12 mouse cellular contexts compared by ENCODE assay signal in the genomic region with DNA sequence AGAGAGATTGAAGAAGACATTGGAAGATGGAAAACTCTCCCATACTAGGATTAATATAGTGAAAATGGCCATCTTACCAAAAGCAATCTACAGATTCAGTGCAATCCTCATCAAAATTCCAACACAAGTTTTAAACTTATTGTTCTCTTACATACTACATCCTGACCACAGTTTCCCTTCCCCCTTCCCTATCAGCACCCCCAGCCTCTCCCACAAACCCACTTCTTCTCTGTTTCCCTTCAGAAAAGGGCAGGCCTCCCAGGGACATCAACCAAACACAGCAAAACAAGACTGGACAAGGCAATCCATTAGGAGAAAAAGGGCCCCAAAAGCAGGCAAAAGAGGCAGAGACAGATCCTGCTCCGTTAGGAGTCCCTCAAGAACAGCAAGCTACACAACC.
"Had no signal": no experiment of that assay in that cellular context is flagged by ENCODE, and none has a peak within 500 bp of the region (broad histone marks: within the 10 kb centered on the region; RNA-seq: fewer than 3 reads in every experiment).

No protein-coding gene starts in this region.

- H3K27me3 ChIP-seq: limb, embryonic 12.5 days; midbrain, embryonic 13.5 days; neural tube, embryonic 13.5 days; stomach, embryonic 15.5 days had no signal

- DNase-seq: kidney, adult 2 months; lung, adult 18-20 months; lung, postnatal 36 days; right cerebral cortex, postnatal 14 days; thymus, adult 2 months; thymus, postnatal 25 days had no signal

- H3K9me3 ChIP-seq: limb, embryonic 12.5 days; midbrain, embryonic 13.5 days; neural tube, embryonic 13.5 days; stomach, embryonic 15.5 days had no signal

- H3K4me2 ChIP-seq: limb, embryonic 12.5 days; midbrain, embryonic 13.5 days; neural tube, embryonic 13.5 days; stomach, embryonic 15.5 days had no signal

- H3K27ac ChIP-seq: limb, embryonic 12.5 days; midbrain, embryonic 13.5 days; neural tube, embryonic 13.5 days; stomach, embryonic 15.5 days had no signal

- H3K4me1 ChIP-seq: limb, embryonic 12.5 days; midbrain, embryonic 13.5 days; neural tube, embryonic 13.5 days; stomach, embryonic 15.5 days had no signal

- H3K36me3 ChIP-seq: limb, embryonic 12.5 days; midbrain, embryonic 13.5 days; neural tube, embryonic 13.5 days; stomach, embryonic 15.5 days had no signal

- H3K9ac ChIP-seq: limb, embryonic 12.5 days; midbrain, embryonic 13.5 days; neural tube, embryonic 13.5 days; stomach, embryonic 15.5 days had no signal

- ATAC-seq: intestine, embryonic 16.5 days; midbrain, embryonic 13.5 days had no signal

- H3K4me3 ChIP-seq: limb, embryonic 12.5 days; midbrain, embryonic 13.5 days; myocyte; neural tube, embryonic 13.5 days; stomach, embryonic 15.5 days had no signal
